21 mouse cellular contexts compared by ENCODE assay signal in genomic region chr11:29679942-29680341, GRCm38 (mm10). TPM values are rescaled to one million over a fixed set of nuclear protein-coding genes. Genes with fewer than 3 reads are reported as not detected.
A peak's percentile ranks its signal among the peaks of the same experiment; 100 is the strongest.
DNase-seq lines count a peak whose midpoint lies in the region; ATAC-seq and TF ChIP-seq lines count a peak whose summit lies in the region.
"Had no signal": no experiment of that assay in that cellular context is flagged by ENCODE, and none has a peak within 500 bp of the region (broad histone marks: within the 10 kb centered on the region; RNA-seq: fewer than 3 reads in every experiment).

No protein-coding gene starts in this region.

- peak; percentile 23 for DNase-seq in 3134 (ENCODE audit: extremely low read depth, insufficient read length, low spot score)
- peak; percentile 49 for DNase-seq in 3T3-L1 (ENCODE audit: low read depth, low spot score)
- no peak for DNase-seq in ES-E14 (ENCODE audit: low read depth, low spot score)
- peak; percentile 69 for DNase-seq in ZHBTc4 (ENCODE audit: low read depth, low spot score)
- no peak for DNase-seq in ovary, adult 18-20 months (ENCODE audit: low spot score)
- no peak for DNase-seq in layer of hippocampus, adult 9-11 months
- DNase-seq: adrenal gland, adult 2 months; adrenal gland, postnatal 25 days; cerebellum, adult 2 months; cerebellum, postnatal 14 days; gastrocnemius, postnatal 10 days; heart, adult 2 months; heart, postnatal 4 days; kidney, adult 8-10 months had no signal

- no peak overlapping the region for H3K4me3 ChIP-seq in ES-E14 (ENCODE audit: insufficient read depth in 1 of 2, low read depth in 1 of 2, low read length in 2 of 2, poor library complexity in 1 of 2, severe bottlenecking in 1 of 2)
- H3K4me3 ChIP-seq: embryonic facial prominence, embryonic 15.5 days; forebrain, embryonic 15.5 days; heart, adult 2 months; hindbrain, embryonic 12.5 days had no signal

- H3K9ac ChIP-seq in ES-E14 (ENCODE audit: insufficient read depth, low read depth, low read length, poor library complexity, severe bottlenecking), result no peak overlapping the region
- H3K9ac ChIP-seq: embryonic facial prominence, embryonic 15.5 days; forebrain, embryonic 15.5 days; hindbrain, embryonic 12.5 days had no signal

- peaks cover 3 to 9% of the 10 kb centered on the region in 2 experiments; a peak in 2 of 4 replicates for H3K4me1 ChIP-seq in ES-E14 (ENCODE audit: control insufficient read depth in 2 of 2, insufficient read depth in 2 of 2, low read length in 2 of 2, poor library complexity in 1 of 2)
- H3K4me1 ChIP-seq: embryonic facial prominence, embryonic 15.5 days; forebrain, embryonic 15.5 days; hindbrain, embryonic 12.5 days had no signal

- H3K9me3 ChIP-seq in ES-E14 (ENCODE audit: control insufficient read depth, insufficient read depth, low read depth, low read length), result no peaks in the 10 kb centered on the region; the same call in 1 of the 2 replicates
- H3K9me3 ChIP-seq: embryonic facial prominence, embryonic 15.5 days; forebrain, embryonic 15.5 days; hindbrain, embryonic 12.5 days had no signal

- no peak for ATAC-seq in megakaryocyte, adult 5-6 weeks (ENCODE audit: poor library complexity, severe bottlenecking)
- ATAC-seq: forebrain, embryonic 15.5 days; hindbrain, embryonic 16.5 days; inflammation-experienced regulatory T-cells, adult 6 months; intestine, postnatal 0 days had no signal

- H3K36me3 ChIP-seq in ES-E14 (ENCODE audit: control insufficient read depth, insufficient read depth, low read length, poor library complexity, severe bottlenecking), result no peaks in the 10 kb centered on the region
- H3K36me3 ChIP-seq: embryonic facial prominence, embryonic 15.5 days; forebrain, embryonic 15.5 days; hindbrain, embryonic 12.5 days had no signal

- peak overlapping the region; percentile 70 for H3K27ac ChIP-seq in ES-E14 (ENCODE audit: insufficient read depth, low read depth, low read length, poor library complexity, severe bottlenecking)
- H3K27ac ChIP-seq: embryonic facial prominence, embryonic 15.5 days; forebrain, embryonic 15.5 days; heart, adult 2 months; hindbrain, embryonic 12.5 days had no signal

- in situ Hi-C loops in ES-E14 (cut with MboI; ENCODE audit: low sequenced_read_pairs in 2 of 2, unreplicated experiment in 2 of 2), result no loop called here

TF ChIP-seq in ES-E14, 5 proteins besides CTCF, POLR2A, EP300 and RAD21:
- no peak for TF ChIP-seq ZC3H11A (IDR thresholded peaks at IDR 0.05; ENCODE audit: borderline replicate concordance, low read depth, low read length)
- TF ChIP-seq CHD2 (IDR thresholded peaks at IDR 0.05; ENCODE audit: low read depth, low read length), result no peak
- no peak for TF ChIP-seq ZNF384 (IDR thresholded peaks at IDR 0.05; ENCODE audit: low read depth, low read length)
- TF ChIP-seq HCFC1 (IDR thresholded peaks at IDR 0.05; ENCODE audit: borderline replicate concordance, insufficient read depth, low read length), result no peak
- no peak for TF ChIP-seq MAFK (IDR thresholded peaks at IDR 0.05; ENCODE audit: insufficient read depth, low read depth, low read length)

RNA-seq across cellular contexts. Expression of gene Rtn4, which starts 12.8 kb away (rescaled TPM):
- total RNA-seq in ES-E14 (2012; rRNA removed), result 360 and 368 TPM in 2 replicates
- total RNA-seq in megakaryocyte, adult 5-6 weeks (2015), result 129 and 142 TPM in 2 replicates
- 128 and 135 TPM in 2 replicates for total RNA-seq in megakaryocyte, adult 5-6 weeks (2017)

Comparison
In these comparisons a context has a peak if more than half of its experiments do, and no peak if none do; other contexts are left out.
1. DNase-seq: peak in 3134 (single experiment), 3T3-L1 (single experiment) and ZHBTc4 (single experiment); none in ES-E14 (single experiment), ovary, adult 18-20 months (single experiment) and layer of hippocampus, adult 9-11 months (single experiment).